Mouse (Mus musculus) large intestine, adult 2 months (tissue): Measurements from ENCODE around the gene Adad2. TPM values are rescaled to one million over a fixed set of nuclear protein-coding genes. Genes with fewer than 3 reads are reported as not detected.
A peak's percentile ranks its signal among the peaks of the same experiment; 100 is the strongest.

Source experiments
- DNase-seq: peaks from one replicate; pipeline ENCODE4 v3.0.0-alpha.2; 2012; ENCODE audit warnings: low read depth, low spot score
- WGBS: fragments of 180-500 bp; shearing (Covaris S2); methylation state at CpG from one replicate; pipeline ENCODE4 v1.1.7; 2018; 5-methylcytosine and 5-hydroxymethylcytosine counted together
- polyA plus RNA-seq: library from polyadenylated mRNA; depleted of rRNA; stranded (reverse); fragments of >200 nt; gene quantifications from 2 replicates; pipeline ENCODE4 v1.2.3, GENCODE M21; 2012; rRNA removed

Adad2 gene
- 0.12 and 0.62 TPM in 2 replicates for polyA plus RNA-seq

DNA sequence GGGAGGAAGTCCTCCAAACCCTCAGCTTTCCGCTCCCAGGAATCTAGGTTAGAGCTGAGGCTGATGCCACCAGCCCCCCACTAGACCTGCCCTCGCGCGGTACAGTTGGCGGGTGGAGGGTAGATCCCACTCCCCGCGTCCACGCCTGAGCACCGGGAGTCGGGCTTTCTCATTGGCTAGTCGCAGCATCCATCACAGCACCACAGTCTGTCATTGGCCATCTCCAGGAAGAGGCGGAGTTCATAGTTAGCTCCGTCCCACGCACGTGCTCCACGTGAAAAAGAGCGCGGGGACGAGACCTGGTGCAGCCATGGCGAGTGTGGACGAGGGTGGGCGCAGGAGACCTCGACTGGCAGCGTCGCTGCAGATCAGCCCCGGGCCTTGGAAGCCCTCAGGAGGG is at the start of gene Adad2:
Adad2 (plus strand) TSS at position 277 of the 400 bp plus-strand sequence.
- WGBS = 84% methylated on average over 26 of the region's 26 CpGs

DNA sequence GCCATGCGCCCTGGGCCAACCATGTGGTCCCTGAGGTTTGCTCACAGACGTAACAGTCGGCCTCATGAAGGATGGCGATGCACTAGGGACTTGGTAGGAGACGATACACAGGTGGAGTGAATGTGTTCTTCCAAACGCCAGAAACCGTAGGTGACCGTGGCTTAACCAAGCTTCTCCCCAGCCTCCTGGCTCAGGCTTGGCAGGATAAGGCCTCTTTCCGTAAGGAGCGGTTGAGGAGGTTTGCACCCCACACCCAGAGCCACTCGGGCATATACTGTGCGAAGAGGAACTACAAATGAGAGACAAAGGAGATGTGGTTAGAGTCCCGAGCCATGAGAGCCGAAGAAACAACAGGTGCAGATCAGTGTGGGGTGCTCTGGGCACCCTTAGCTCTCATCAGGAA is 48.7 kb upstream of the Adad2 start:
- 92% methylated on average over 14 of the region's 14 CpGs for WGBS
- no peak for DNase-seq

More for the DNA sequence above, at the start of gene Adad2:
- DNase-seq = no peak

DNA sequence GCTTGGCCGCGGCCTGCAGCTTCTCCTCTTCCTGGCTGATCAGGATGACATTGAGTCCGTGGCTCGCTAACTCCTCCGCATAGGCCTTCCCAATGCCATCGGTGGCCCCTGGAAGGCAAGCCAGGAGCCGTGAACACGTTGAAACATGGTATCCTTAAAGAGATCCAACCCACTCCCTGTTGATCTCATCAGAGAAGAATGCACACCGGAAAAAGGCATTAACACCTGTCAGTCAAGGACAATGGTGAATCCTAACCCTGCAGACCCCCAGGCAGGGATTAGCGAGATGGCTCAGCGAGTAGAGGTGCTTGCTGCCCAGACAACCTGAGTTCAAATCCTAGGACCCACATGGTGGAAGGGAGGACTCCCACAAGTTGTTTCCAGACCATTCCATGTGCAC is 46.2 kb upstream of the Adad2 start:
- WGBS = 89% methylated on average over 11 of the region's 11 CpGs
- DNase-seq = no peak

DNA sequence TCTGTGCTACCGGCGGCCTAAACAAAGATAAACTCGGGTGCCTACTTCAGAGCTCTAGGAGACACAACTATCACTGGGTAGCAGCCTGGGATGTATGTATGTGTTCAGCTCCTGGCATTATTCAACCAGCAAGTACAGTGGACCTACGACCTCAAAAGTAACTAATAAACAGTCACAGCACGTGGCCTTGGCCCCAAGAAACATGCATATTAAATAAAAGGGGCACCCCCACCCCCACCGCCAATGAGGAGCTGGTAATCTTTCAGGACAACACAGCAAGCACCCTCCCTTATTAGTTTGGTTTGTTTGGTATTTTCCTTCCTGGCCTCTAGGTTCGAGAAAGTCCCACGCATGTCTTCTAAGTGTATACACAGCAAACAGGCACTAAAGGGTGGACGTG is 44.3 kb upstream of the Adad2 start:
- WGBS = 83% methylated on average over 9 of the region's 9 CpGs
- DNase-seq = no peak

DNA sequence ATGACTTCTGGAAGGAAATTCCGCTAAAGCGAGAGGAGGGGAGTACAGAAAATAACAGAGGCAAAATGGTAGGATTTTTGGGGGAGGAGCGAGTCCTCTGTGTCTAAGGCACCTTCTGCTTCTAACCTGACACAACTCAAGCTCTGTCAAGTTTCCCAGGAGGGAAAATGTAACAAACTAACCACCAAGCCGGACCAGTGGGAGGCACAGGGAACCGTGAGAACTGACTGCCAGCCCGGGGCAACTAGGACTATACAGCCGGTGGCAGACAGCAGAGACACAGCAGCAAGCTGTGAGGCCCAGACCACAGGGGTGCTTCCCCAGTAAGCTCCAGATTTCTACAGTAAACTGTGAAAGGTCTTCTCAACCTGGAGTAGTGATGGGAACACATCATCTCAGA is 43.6 kb upstream of the Adad2 start:
- no peak for DNase-seq
- WGBS = 83% methylated on average over 7 of the region's 7 CpGs

DNA sequence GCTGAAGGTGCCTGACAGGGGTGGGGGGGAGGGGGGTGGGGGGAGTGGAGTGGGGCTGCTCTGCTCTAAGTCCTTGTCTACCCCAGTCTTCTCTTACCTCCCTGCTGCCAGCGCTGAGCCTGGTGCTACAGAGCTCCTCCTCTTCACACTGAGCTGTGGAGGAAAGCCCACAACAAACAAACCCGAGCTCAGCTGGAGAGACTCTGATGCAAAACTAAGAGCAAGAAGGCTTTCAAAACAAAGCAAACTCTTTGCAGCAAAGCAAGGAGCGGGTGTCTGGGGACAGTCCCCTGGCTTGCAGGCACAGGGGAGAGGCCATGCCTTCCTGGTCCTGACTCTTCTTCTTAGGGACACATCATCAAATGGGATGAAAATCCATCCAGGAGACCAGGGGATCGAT is 42.7 kb upstream of the Adad2 start:
- WGBS = 70% methylated on average over 4 of the region's 4 CpGs
- no peak for DNase-seq

DNA sequence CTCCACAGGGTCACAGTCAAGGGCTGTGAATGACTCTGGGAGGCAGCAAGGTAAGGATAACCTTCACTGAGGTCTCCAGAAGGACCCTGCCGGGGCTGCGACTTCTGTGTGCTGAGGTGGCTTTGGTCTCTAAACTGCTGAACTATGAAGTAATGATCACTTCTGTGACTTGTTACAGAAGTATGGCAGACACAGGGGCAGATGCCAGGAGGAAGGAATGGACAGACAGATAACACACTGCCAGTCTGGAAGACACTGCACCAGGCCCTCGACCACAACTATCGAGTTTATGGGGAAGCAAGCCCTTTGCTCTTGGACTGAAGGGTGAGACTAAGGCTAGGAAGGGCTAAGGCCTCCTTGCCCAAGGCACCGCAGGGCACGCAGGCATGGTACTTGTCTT is 41.4 kb upstream of the Adad2 start:
- WGBS = 87% methylated on average over 6 of the region's 6 CpGs
- no peak for DNase-seq

DNA sequence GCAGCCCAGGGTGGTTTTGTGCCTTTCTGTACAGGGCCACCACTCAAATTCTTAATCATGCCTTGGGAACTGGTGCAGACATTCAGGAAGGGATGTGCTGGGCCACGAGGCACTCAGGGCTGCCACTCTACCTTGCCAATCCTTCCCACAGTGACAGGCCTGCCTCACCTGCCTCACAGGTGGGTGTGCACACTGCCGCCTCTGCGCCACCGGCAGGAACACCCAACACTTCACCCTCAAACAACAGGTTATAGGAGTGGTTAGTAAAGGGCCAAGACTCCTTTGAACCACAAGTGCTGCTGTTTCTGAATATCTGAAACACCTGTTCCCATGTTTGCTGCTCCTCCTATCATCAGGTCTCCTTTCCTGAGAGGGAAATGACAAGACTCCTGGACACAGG is 40.1 kb upstream of the Adad2 start:
- DNase-seq = no peak
- WGBS = 29% methylated on average over 4 of the region's 4 CpGs

DNA sequence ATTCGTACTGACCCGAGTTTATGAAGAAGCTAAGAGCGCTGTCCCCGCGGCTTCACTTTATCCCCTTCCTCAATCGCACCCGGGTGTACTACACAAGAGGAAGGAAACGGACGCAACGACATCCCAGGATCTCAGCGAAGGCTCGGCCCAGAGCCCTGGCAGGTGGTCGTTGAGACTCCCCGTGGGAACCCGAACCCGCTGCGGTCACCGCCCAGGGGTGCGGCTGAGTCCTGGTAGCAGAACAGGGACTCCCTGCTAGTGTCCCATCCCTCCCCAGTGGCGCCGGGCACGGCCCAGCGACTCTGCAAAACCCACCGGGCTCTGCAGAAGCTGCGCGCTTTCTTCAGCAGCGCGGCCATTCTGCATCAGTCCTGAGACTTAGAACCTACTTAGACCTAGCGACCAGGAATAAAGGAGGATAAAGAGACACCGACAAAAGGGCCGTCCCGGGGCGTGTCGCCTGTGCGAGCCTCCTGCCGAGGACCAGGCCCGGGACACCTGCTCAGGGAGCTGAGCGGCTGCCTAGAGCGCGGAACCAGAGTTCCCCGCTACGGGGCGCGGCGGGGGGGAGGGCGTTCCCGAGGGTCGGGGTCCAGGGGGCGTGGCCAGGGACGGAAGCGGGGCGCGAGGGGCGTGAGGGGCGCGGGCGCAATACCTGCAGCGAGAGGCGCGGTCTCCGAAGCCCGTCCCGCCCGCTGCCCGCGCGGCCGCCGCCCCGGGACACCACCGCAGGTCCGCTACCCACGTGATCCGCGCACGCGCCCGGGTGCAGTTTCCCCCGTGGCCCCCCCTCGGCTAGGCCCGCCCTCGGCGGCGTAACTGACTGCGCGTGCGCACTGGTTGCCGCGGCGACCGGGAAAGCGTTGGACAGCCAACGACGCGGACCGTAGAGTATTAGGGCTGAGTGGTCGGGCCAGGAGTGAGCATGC is 37.8 kb upstream of the Adad2 start, which contains the start of the genes Hsdl1 and Dnaaf1:
Hsdl1 (minus strand) TSS at position 747 of the 929 bp plus-strand sequence.
Dnaaf1 (plus strand) TSS at position 799 of the 929 bp plus-strand sequence.
- under 1% methylated on average over 96 of the region's 97 CpGs for WGBS

DNA sequence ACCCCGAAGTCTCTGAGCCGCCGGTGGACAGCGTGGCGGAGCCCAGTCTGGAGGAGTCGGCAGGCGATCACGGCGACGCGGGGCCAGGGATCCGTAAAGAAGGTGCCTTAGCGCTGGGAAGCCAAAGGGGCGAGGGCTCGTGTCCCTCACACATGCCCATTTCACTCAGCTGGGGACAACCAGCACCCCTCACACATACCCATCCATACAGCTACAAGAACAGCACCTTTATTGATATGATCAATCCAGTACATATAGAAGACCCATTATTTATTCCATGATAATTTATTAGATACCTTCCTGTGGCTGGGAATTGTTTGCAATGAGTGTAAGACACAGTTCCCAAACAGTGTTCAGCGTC is 37.2 kb upstream of the Adad2 start:
- no peak for DNase-seq
- WGBS = under 1% methylated on average over 16 of the region's 16 CpGs

More for the DNA sequence above, 37.8 kb upstream of the Adad2 start, which contains the start of the genes Hsdl1 and Dnaaf1:
- no peak for DNase-seq

DNA sequence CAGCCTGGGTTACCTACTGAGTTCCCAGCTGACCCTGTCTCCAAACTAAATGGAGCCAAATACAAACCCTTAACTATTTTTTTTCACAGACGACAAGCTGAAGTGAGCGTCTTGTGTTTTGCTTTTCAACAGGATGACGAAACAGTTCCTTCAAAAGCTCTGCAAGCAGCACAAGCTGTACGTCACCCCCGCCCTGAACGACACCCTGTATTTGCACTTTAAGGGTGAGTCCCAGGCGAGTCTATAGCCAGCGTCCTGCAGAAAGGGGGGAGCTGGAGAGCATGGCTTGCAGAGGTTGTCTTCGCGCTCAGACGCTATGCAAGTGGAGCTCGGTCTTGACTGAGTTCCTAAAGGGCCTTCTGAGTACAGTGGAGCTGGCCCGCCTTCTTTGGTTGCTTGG is 33.5 kb upstream of the Adad2 start:
- 52% methylated on average over 13 of the region's 13 CpGs for WGBS
- no peak for DNase-seq

DNA sequence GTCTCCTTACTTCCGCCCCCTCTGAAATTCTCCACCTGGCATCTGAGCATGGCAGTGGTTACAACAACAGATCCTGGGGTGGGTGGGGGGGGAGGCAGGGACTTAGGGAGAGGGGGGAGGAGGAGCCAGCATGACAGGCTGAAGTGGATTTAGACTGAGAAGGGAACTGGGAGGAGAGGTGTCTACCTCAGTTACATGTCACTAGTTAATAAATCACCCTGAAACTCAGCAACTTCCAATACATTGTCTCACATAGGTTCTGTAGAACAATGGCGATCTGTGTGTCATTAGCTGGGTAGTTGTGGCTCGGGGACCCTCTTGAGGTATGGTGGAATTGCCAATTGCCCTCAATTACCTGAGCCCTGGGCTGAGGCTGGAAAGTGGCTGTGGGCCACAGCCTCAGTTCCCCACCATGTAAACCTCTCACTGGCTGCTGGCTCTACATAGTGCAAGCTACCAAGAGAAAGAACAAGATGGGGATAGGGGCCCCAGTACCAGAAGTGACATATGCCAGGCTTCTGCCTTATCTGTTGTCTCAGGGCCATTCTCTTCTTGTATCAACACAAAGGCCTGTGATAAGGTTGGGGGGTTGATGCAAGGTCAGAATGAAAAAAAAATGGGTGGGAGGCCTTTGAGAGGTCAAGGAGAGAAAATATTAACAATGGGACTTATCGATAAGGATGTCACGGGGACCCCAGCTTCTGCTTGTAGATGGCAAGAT is 31.9 kb upstream of the Adad2 start:
- DNase-seq = no peak
- WGBS = 73% methylated on average over 5 of the region's 5 CpGs

DNA sequence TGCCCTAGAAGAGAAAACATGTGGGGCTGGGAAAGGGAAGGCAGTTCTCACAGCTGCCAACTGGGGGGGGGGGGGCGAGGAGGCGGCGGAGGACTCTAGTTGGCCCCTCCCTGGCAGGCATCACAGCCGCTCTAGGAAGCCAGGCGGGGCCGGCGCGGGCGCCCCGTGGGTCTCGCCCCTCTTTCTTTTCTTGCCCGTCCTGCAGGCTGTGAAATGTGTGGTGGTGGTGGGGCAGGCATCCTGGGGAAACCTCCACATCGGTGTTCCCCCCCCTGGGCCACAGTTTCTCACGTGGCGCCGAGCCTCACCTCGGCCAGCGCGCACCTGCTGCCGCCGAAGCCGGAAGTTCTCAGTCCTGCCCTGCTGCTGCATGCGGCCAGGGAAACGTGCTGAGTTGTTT is 26.6 kb upstream of the Adad2 start:
- WGBS = 6% methylated on average over 24 of the region's 24 CpGs
- no peak for DNase-seq

DNA sequence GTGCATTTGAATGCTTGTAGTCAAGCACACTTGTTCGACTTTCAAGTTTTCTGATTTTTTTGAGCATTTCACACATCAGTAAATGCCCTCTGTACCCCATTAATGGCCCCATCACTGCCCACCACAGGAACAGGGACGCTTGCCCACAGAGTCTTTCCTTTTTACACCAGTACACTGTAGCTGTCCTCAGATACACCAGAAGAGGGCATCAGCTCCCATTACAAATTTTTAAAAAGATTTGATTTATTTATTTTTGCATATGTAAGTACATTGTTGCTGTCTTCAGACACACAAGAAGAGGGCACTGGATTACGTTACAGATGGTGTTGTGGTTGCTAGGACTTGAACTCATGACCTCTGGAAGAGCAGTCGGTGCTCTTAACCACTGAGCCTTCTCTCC is 24.2 kb upstream of the Adad2 start:
- WGBS = 73% methylated on average over 4 of the region's 4 CpGs
- no peak for DNase-seq

DNA sequence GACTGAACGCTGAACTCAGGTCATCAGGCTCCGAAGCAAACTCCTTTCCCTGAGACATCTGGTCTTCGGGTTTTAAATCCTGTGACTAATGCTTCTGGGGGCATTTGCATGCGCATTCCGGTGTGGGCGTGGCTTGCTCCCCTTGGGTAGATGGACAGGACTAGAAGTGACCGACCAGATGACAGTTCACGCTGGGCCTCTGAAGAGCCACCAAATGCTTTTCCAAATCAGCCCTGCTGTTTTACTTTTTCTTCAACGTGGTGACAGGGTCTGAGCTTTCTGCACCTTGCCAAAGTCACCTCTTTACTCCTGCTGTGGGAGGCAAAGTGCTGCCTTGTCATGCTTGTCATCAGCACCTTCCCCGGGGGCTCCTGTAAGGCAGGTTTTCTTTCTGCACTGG is 23.7 kb upstream of the Adad2 start:
- 62% methylated on average over 10 of the region's 10 CpGs for WGBS
- DNase-seq = no peak

DNA sequence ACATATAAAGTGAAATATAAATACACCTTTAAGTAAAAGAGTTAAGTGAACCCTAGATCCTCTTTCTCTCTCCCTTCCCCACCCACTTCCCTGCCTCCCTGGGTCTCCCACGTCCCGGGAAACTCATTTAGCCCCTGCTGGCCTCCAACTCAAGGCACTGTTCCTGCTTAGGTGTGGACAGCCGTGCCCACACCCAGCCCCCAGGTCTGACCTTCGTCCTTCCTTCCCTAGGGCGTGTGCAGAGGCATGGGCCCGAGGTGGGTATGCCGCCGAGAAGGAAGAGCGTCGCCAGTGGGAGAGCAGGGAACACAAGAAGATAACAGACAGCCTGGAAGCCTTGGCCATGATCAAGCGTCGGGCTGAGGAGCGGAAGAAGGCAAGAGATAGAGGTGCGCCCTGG is 22.2 kb upstream of the Adad2 start:
- DNase-seq = peak; percentile 62
- WGBS = 30% methylated on average over 14 of the region's 14 CpGs

DNA sequence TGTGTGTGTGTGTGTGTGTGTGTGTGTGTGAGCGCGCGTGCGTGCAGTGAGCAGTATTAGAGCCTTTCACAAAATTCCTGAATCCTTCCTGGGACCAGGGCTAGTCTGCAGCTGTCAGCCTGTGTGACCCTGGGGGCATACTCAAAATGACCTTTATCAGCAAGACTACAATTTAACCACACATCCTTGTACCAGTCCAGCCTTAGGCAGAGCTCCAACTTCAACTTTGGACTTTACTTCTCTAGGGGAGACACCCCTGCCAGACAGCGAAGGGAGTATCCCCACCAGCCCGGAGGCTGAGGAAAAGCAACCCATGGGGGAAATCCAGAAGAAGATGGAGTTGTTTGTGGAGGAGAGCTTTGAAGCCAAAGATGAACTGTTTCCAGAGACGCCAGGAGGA is 21.1 kb upstream of the Adad2 start:
- DNase-seq = no peak
- 68% methylated on average over 7 of the region's 7 CpGs for WGBS

DNA sequence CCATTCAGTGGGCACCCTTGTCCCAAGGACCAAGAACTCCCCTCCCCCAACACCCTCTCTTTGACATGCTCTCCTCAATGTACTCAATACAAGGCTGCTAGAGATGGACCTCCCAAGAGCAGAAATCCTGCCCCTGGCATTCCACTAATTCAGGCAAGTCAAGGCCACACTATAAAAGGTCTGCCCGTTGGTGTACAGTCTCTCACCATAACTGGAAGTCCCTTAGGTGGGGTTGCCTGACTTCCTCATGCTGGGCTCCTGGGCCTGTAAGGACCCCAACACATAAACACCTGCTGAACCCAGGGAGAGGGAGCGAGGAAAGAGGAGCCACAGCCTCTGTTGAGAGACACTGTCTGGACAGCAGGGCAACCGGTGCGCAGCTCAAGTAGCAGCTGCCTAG is 8.8 kb upstream of the Adad2 start:
- no peak for DNase-seq
- WGBS = 91% methylated on average over 4 of the region's 4 CpGs

DNA sequence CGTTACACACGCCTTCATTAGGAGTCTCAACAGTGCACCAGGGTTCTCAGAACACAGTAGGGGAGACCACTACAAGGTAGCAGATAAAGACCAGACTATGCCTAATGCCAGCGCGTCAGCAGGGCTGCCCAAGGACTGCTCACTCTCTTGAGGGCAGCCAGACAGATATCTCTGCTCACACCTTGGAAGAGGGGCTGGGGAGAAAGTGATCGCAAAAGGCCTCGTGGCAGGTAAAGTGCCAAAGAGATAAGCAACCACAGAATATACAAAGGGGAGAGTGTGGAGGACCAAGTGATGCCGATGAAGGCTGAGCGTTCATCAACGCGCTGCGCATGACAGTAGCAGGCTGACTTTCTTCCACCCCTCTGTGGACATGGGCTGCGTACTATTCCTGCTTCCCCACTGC is 8.1 kb upstream of the Adad2 start:
- WGBS = 26% methylated on average over 12 of the region's 12 CpGs
- DNase-seq = no peak

DNA sequence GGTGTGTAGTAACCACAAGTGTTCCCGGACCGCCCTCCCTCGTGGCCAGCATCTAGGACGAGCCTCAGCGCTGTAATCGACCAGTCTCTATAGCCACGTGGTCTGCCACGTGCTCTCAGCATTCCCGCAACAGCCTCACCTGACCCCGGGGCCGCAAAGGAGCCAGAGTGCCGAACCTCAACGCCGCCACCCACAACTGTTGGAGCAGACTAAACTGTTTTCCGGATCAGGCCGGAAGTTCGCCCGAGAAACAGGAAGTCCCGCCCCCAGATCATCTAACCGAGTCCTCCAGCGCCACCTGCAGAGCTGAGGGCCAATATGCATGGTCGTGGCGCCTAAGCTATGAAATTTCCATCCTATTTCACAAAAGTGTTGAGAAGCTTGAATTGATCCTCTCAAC is 7.6 kb upstream of the Adad2 start, which contains the start of gene Taf1c:
Taf1c (minus strand) TSS at position 227 of the 400 bp plus-strand sequence.
- DNase-seq = peak; percentile 76
- under 1% methylated on average over 23 of the region's 23 CpGs for WGBS

DNA sequence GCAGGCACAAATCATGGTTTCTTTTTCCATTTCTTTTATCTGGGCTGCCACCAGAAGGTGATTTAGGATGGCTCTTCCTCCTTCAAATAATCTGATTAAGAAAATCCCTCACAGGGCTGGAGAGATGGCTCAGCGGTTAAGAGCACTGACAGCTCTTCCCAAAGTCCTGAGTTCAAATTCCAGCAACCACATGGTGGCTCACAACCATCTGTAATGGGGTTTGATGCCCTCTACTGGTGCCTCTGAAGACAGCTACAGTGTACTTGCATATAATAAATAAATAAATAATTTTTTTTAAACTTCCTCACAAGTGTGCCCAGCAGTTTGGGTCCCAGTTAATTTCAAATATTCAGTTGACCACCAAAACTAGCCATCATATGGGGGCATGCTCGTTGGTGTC is 6.3 kb upstream of the Adad2 start:
- DNase-seq = no peak
- 82% methylated on average over 2 of the region's 2 CpGs for WGBS
